Mouse (Mus musculus) heart, postnatal 0 days (tissue): Measurements from ENCODE around the gene Clk4. TPM values are rescaled to one million over a fixed set of nuclear protein-coding genes. Genes with fewer than 3 reads are reported as not detected.

Source experiments
- ATAC-seq: fragments of 200-750 bp; cut with Nextera tagmentation; 2 replicates; pipeline ENCODE4 v1.8.0; 2017; ENCODE audit warnings: low read depth, moderate number of reproducible peaks, moderate library complexity; ENCODE audit not compliant: insufficient read depth
- DNase-seq: peaks from one replicate; pipeline ENCODE4 v3.0.0-alpha.2; 2016; ENCODE audit warnings: low spot score
- H3K27ac ChIP-seq: fragments of 300-500 bp; sonication (generic); 2 replicates; pipeline ENCODE4 v1.5.1; 2014; ENCODE audit warnings: low read depth, mild to moderate bottlenecking
- H3K27me3 ChIP-seq: fragments of 300-500 bp; sonication (generic); 2 replicates; pipeline ENCODE4 v1.6.1; 2014; ENCODE audit warnings: low read length, mixed read lengths; ENCODE audit not compliant: control insufficient read depth, insufficient read depth
- H3K36me3 ChIP-seq: fragments of 300-500 bp; sonication (generic); replicated peaks from 2 replicates; pipeline ENCODE4 v1.6.1; 2014; ENCODE audit warnings: low read length, mixed read lengths; ENCODE audit not compliant: control insufficient read depth, insufficient read depth
- H3K4me1 ChIP-seq: fragments of 300-500 bp; sonication (generic); 2 replicates; pipeline ENCODE4 v1.6.1; 2014; ENCODE audit warnings: antibody characterized with exemption; ENCODE audit not compliant: control insufficient read depth, insufficient read depth
- H3K4me2 ChIP-seq: fragments of 300-500 bp; sonication (generic); 2 replicates; pipeline ENCODE4 v1.6.1; 2014; ENCODE audit warnings: low read depth, mild to moderate bottlenecking, low read length, moderate library complexity
- H3K4me3 ChIP-seq: fragments of 300-500 bp; sonication (generic); 2 replicates; pipeline ENCODE4 v1.5.1; 2014; ENCODE audit warnings: low read depth, low read length
- H3K9ac ChIP-seq: fragments of 300-500 bp; sonication (generic); replicated peaks from 2 replicates; pipeline ENCODE4 v1.6.1; 2014; ENCODE audit warnings: low read depth, low read length, mixed read lengths
- H3K9me3 ChIP-seq: fragments of 300-500 bp; sonication (generic); replicated peaks from 2 replicates; pipeline ENCODE4 v1.6.1; 2016; ENCODE audit warnings: low read length; ENCODE audit not compliant: control insufficient read depth
- CTCF ChIP-seq: IDR thresholded peaks from 2 replicates; pipeline ENCODE4 v1.5.1; 2016; ENCODE audit warnings: antibody characterized with exemption, control low read depth, low read depth
- EP300 ChIP-seq: IDR thresholded peaks from 2 replicates; pipeline ENCODE4 v1.6.1; 2016; ENCODE audit warnings: antibody characterized with exemption, low read depth
- WGBS: fragments of 180-500 bp; shearing (Covaris S2); extraction: QIAGEN DNeasy Blood & Tissue Kit; methylation state at CpG from one replicate; pipeline ENCODE4 v1.1.7; 2014; 5-methylcytosine and 5-hydroxymethylcytosine counted together
- polyA plus RNA-seq: library from polyadenylated mRNA; unstranded; fragments of >200 nt; fragmentation: Nextera tagmentation; extraction: Ambion mirVana; gene quantifications from 2 replicates; pipeline ENCODE4 v1.2.1, GENCODE M21; 2015
- total RNA-seq: library from RNA; depleted of rRNA; stranded (reverse); fragments of >200 nt; gene quantifications from 2 replicates; pipeline ENCODE4 v1.2.3, GENCODE M21; 2014; ENCODE audit warnings: low replicate concordance

The Clk4 gene
- total and polyA plus RNA-seq, 2 experiments from 2014 or later = 32.9 to 56.2 TPM

- H3K36me3 ChIP-seq = no peaks in the 10 kb centered on the region
- H3K27ac ChIP-seq = no peak overlapping the region
- no peak overlapping the region for H3K9ac ChIP-seq
- no peak overlapping the region for H3K4me3 ChIP-seq
- no peaks in the 10 kb centered on the region for H3K4me1 ChIP-seq
- no peaks in the 10 kb centered on the region for H3K27me3 ChIP-seq
- H3K4me2 ChIP-seq = no peak overlapping the region
- 75% methylated on average over 8 of the region's 8 CpGs for WGBS
- DNase-seq = no peak
- ATAC-seq = no peak
- no peaks in the 10 kb centered on the region for H3K9me3 ChIP-seq
- TF ChIP-seq EP300 (no peak), CTCF (no peak)
Observed at GRCm38 (mm10) chr11:51311846-51312245, 50.3 kb downstream of the Clk4 start.

- Histone ChIP-seq H3K27me3 (no peaks in the 10 kb centered on the region), H3K9ac (no peak overlapping the region), H3K36me3 (no peaks in the 10 kb centered on the region), H3K4me3 (no peak overlapping the region), H3K4me2 (no peak overlapping the region), H3K4me1 (no peaks in the 10 kb centered on the region), H3K9me3 (no peaks in the 10 kb centered on the region; the same call in 1 of the 2 replicates), H3K27ac (no peak overlapping the region)
- no peak for TF ChIP-seq CTCF
- TF ChIP-seq EP300 = no peak
- no peak for DNase-seq
- no peak for ATAC-seq
- WGBS = 70% methylated on average over 7 of the region's 7 CpGs
Observed at GRCm38 (mm10) chr11:51315991-51316810, 54.7 kb downstream of the Clk4 start.

GRCm38 (mm10) chr11:51320609-51321008, 59.1 kb downstream of the Clk4 start:
- Histone ChIP-seq H3K9me3 (no peaks in the 10 kb centered on the region; the same call in 1 of the 2 replicates), H3K9ac (no peak overlapping the region)
- TF ChIP-seq EP300 = no peak
- no peak for TF ChIP-seq CTCF

GRCm38 (mm10) chr11:51326908-51327307, 65.4 kb downstream of the Clk4 start:
- ATAC-seq (no peak), DNase-seq (peak; percentile 13)
- WGBS = 58% methylated on average over 6 of the region's 6 CpGs
- Histone ChIP-seq H3K27ac (no peak overlapping the region), H3K9me3 (no peaks in the 10 kb centered on the region), H3K27me3 (no peaks in the 10 kb centered on the region), H3K9ac (no peak overlapping the region), H3K4me2 (no peak overlapping the region), H3K4me3 (no peak overlapping the region), H3K4me1 (no peaks in the 10 kb centered on the region), H3K36me3 (no peaks in the 10 kb centered on the region)
- no peak for TF ChIP-seq EP300
- TF ChIP-seq CTCF = peak; percentile 43

More at GRCm38 (mm10) chr11:51320609-51321008, 59.1 kb downstream of the Clk4 start:
- ATAC-seq = no peak
- Histone ChIP-seq H3K36me3 (no peaks in the 10 kb centered on the region), H3K27ac (no peak overlapping the region), H3K4me3 (no peak overlapping the region), H3K4me2 (no peak overlapping the region), H3K27me3 (no peaks in the 10 kb centered on the region), H3K4me1 (no peaks in the 10 kb centered on the region)
- no peak for DNase-seq

GRCm38 (mm10) chr11:51328387-51328942, 66.9 kb downstream of the Clk4 start:
- no peak overlapping the region for H3K4me3 ChIP-seq
- no peaks in the 10 kb centered on the region for H3K36me3 ChIP-seq
- WGBS = 62% methylated on average over 12 of the region's 12 CpGs
- no peaks in the 10 kb centered on the region for H3K27me3 ChIP-seq
- no peaks in the 10 kb centered on the region for H3K4me1 ChIP-seq
- H3K27ac ChIP-seq = no peak overlapping the region
- H3K4me2 ChIP-seq = no peak overlapping the region
- TF ChIP-seq CTCF (no peak), EP300 (no peak)
- no peak overlapping the region for H3K9ac ChIP-seq
- DNase-seq = no peak
- no peak for ATAC-seq
- 0 out of 2 replicates have a peak, but pooled peaks cover 7% of the 10 kb centered on the region for H3K9me3 ChIP-seq
